Mouse (Mus musculus) G1E (cell line): ENCODE measurements around the gene Gm45785. TPM values are rescaled to one million over a fixed set of nuclear protein-coding genes. Genes with fewer than 3 reads are reported as not detected.
A peak's percentile ranks its signal among the peaks of the same experiment; 100 is the strongest.
"Not testable (repeated sequence)": the region's sequence is repeated elsewhere in the genome, so short reads cannot be mapped to it uniquely, and the experiment has no call there.

Experiments
- ATAC-seq: 2 replicates; pipeline ENCODE4 v1.8.0; 2016; ENCODE audit warnings: mild to moderate bottlenecking; ENCODE audit not compliant: insufficient number of reproducible peaks, poor library complexity, low FRiP score, severe bottlenecking; ENCODE audit errors: extremely low read depth
- DNase-seq: peaks from one replicate; pipeline ENCODE4 v3.0.0; 2012; ENCODE audit warnings: low spot score
- H3K27me3 ChIP-seq: 2 replicates; pipeline ENCODE4 v1.6.1; 2012; ENCODE audit warnings: mild to moderate bottlenecking, low read length, inconsistent platforms; ENCODE audit not compliant: insufficient read depth
- H3K36me3 ChIP-seq: replicated peaks from 2 replicates; pipeline ENCODE3; 2012; ENCODE audit warnings: mild to moderate bottlenecking, inconsistent platforms
- H3K4me1 ChIP-seq: 2 replicates; pipeline ENCODE4 v1.6.1; 2012; ENCODE audit warnings: low read depth, low read length, inconsistent platforms, mixed read lengths; ENCODE audit not compliant: insufficient read depth
- H3K4me3 ChIP-seq: 2 replicates; pipeline ENCODE4 v1.5.1; 2012; ENCODE audit warnings: low read depth, mild to moderate bottlenecking, inconsistent platforms, low read length, moderate library complexity, mixed read lengths
- H3K9me3 ChIP-seq: replicated peaks from 2 replicates; pipeline ENCODE4 v1.6.1; 2012; ENCODE audit warnings: inconsistent platforms
- CTCF ChIP-seq: IDR thresholded peaks from 2 replicates; pipeline ENCODE4 v1.5.1; 2012; ENCODE audit warnings: low read depth, low read length, inconsistent platforms, mixed read lengths
- GATA1 ChIP-seq: IDR thresholded peaks from 2 replicates; pipeline ENCODE4 v1.6.1; 2012; ENCODE audit warnings: borderline replicate concordance, low read length, inconsistent platforms, mixed read lengths
- GATA2 ChIP-seq: IDR thresholded peaks from 2 replicates; pipeline ENCODE4 v1.6.1; 2012; ENCODE audit warnings: low read depth, low read length, inconsistent platforms, borderline replicate concordance
- POLR2AphosphoS5 ChIP-seq: IDR thresholded peaks from 2 replicates; pipeline ENCODE4 v1.6.1; 2012; ENCODE audit warnings: low read depth, low read length, inconsistent platforms; ENCODE audit not compliant: insufficient replicate concordance
- TAL1 ChIP-seq: conservative IDR thresholded peaks from 2 replicates; pipeline ENCODE4 v1.6.1; 2012; ENCODE audit warnings: low read depth, low read length, inconsistent platforms, mixed read lengths
- polyA plus RNA-seq: library from polyadenylated mRNA; stranded (reverse); fragments of >175 nt; gene quantifications from 2 replicates; pipeline ENCODE4 v1.2.3, GENCODE M21; 2012
- total RNA-seq, 2 experiments: library from RNA; stranded (forward) in 1 of 2; stranded (reverse) in 1 of 2; fragments of 200-1000 nt in 1 of 2; fragments of >200 nt in 1 of 2; fragmentation: Nextera tagmentation in 1 of 2; gene quantifications; 2 replicates each; pipeline ENCODE4 v1.2.3; 2014 to 2017

The Gm45785 gene
- total and polyA plus RNA-seq, 3 experiments = 1.8 to 2.1 TPM; not detected in 1

DNA sequence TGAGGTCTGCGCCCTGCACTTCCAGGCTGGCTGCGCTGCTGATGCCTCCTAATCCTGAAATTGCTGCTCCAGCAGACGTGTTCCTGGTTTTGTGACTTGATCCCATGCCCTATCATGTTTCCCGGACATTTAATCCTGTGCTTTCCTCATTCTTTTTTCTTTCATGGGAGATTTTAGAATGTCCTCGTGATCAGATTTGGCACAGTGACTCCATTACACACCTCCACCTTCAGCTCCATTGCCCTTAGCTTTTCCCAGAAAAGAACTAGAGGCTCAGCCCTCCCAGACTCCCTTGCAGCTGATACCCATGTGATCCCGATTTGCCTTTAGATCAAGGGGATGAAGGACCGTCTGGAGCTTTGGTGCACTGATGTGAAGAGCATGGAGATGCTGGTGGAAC lies 41.7 kb upstream of the Gm45785 start:
- no peak for TF ChIP-seq TAL1
- TF ChIP-seq CTCF = no peak
- TF ChIP-seq POLR2AphosphoS5 = no peak
- no peak for TF ChIP-seq GATA1
- TF ChIP-seq GATA2 = no peak
- Histone ChIP-seq H3K9me3 (no peaks in the 10 kb centered on the region), H3K27me3 (no peaks in the 10 kb centered on the region), H3K4me1 (no peaks in the 10 kb centered on the region), H3K36me3 (peaks cover 77% of the 10 kb centered on the region), H3K4me3 (no peak overlapping the region)
- DNase-seq = no peak
- no peak for ATAC-seq

DNA sequence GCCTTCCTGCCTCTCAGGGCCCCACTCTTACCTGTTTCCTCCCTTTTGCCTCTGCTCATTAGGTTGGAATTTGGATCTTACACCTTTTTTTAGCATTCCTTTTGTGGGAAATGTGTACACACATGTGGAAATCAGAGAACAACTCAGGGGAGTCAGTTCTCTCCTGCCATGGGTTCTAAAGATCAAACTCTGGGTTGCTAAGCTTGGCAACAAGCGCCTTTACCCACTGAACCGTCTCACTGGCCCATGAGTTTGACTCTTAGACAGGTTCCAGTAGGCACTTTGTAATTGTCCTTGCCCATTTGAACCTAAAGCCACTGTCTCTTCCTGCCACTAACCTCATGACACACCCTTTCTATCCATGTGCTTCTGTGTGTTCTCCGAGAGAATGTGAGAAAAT lies 38.5 kb upstream of the Gm45785 start:
- Histone ChIP-seq H3K27me3 (no peaks in the 10 kb centered on the region), H3K9me3 (no peaks in the 10 kb centered on the region), H3K36me3 (peaks cover 82% of the 10 kb centered on the region), H3K4me3 (no peak overlapping the region), H3K4me1 (peaks cover 4% of the 10 kb centered on the region)
- no peak for TF ChIP-seq POLR2AphosphoS5
- no peak for TF ChIP-seq CTCF
- TF ChIP-seq GATA1 = no peak
- TF ChIP-seq TAL1 = no peak
- no peak for TF ChIP-seq GATA2
- DNase-seq (no peak), ATAC-seq (no peak)

DNA sequence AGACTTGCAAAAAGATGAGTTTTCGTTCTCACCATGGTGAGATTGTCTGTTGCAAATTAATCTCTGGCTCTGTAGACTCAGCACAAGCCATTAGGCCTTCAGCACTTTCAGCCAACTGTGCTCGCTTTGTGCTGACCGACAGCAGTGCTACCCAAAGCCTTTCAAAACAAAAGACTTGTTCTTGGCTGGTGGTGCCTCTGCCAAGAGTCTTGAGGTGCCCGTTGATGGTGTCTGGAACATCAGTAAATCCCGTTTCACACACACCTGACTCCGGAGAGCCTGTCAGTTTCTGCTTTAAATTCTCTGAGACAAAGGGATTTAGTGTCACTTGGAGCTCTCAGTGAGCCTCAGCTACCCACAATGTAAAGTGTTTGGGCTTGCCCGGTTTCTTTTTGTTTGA lies 37.9 kb upstream of the Gm45785 start:
- no peaks in the 10 kb centered on the region for H3K27me3 ChIP-seq
- H3K4me1 ChIP-seq = peaks cover 4% of the 10 kb centered on the region
- ATAC-seq (no peak), DNase-seq (no peak)
- H3K36me3 ChIP-seq = peaks cover 82% of the 10 kb centered on the region
- H3K9me3 ChIP-seq = no peaks in the 10 kb centered on the region
- no peak overlapping the region for H3K4me3 ChIP-seq
- TF ChIP-seq CTCF = no peak
- no peak for TF ChIP-seq GATA2
- no peak for TF ChIP-seq POLR2AphosphoS5
- TF ChIP-seq GATA1 = no peak
- no peak for TF ChIP-seq TAL1

DNA sequence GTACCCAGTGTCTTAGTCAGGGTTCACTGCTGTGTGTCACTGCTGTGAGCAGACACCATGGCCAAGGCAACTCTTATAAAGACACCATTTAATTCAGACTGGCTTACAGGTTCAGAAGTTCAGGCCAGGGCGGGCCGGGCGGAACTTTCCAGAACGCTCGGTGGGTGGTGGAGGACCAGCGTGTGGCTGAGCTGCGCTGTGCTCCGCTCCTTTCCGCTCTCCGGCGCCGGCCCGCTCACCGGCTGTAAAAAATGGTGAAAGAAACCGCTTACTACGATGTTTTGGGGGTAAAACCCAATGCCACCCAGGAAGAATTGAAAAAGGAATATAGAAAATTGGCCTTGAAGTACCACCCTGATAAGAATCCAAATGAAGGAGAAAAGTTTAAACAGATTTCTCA lies 34.5 kb upstream of the Gm45785 start:
- not testable (repeated sequence) for ATAC-seq, H3K4me3 ChIP-seq, DNase-seq, H3K4me1 ChIP-seq, H3K27me3 ChIP-seq, H3K9me3 ChIP-seq
- H3K36me3 ChIP-seq = peaks cover 83% of the 10 kb centered on the region

DNA sequence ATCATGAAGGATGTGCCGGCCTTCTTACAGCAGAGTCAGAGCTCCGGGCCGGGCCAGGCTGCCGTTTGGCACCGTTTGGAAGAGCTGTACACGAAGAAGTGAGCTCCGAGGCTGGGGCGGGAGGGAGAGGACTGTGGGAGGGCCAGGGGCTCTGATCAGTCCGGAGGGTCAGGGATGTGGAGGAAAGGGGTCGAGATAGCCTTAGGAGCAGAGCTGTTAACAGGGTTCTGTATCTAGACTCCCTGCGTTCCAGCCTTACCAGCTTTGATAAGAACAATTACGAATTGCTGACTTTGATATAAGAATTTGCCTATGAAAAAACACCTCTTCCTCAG lies 26.3 kb upstream of the Gm45785 start:
- no peaks in the 10 kb centered on the region for H3K9me3 ChIP-seq
- H3K4me1 ChIP-seq = peaks cover 43% of the 10 kb centered on the region
- ATAC-seq = 0 out of 2 replicates have a peak, but pooled peaks have one; percentile 4
- TF ChIP-seq POLR2AphosphoS5 = no peak
- no peak for TF ChIP-seq GATA1
- no peak for TF ChIP-seq GATA2
- TF ChIP-seq TAL1 = no peak
- TF ChIP-seq CTCF = no peak
- DNase-seq = no peak
- peaks cover 59% of the 10 kb centered on the region for H3K36me3 ChIP-seq
- H3K27me3 ChIP-seq = no peaks in the 10 kb centered on the region
- peak overlapping the region; percentile 90 for H3K4me3 ChIP-seq

DNA sequence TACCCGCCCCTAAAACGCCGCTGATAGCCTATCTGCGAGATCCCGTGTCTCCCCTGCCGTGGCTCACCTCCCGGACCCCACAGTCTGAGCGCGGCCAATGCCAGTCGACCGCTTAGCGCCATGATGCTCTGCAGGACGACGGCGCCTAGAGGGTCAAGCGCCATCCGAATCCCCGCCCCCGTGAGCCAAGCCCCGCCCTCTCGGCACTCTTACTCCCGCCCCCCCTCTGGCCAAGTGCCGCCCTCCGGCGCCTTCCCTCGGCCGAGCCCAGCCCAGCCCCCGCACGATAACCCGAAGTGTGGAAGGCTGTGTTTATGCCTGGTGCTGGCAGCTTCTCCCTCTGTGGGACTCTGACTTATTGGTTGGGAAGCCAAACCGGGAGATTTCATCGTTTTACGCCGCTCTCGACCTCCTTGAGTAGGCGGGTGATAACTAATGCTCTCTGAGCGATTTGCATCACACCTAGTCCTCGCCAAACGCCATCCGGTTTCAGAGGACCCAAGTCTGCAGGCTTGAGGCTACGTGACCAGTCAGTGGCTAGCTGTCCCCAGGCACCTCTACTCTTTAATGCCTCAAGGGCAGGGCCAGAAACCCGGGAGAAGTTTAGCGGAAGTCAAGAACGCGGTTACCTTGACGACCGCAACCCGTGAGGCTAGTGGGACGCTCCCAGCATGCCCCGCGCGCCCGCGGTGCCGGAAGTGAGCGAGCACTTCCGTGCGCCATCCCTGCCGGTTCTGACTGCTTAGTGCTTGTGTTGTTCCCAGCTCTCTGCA lies 25.8 kb upstream of the Gm45785 start, which contains the start of the genes Psmd13 and Sirt3:
Gene Psmd13 (plus strand): TSS at position 273 of the 773 bp plus-strand sequence.
Gene Sirt3 (minus strand): TSS at position 614 of the 773 bp plus-strand sequence.
- ATAC-seq (peak; percentile 89), DNase-seq (peak; percentile 90)
- Histone ChIP-seq H3K36me3 (peaks cover 59% of the 10 kb centered on the region), H3K27me3 (no peaks in the 10 kb centered on the region), H3K4me1 (peaks cover 44% of the 10 kb centered on the region), H3K4me3 (peak within 1 kb of the TSS; percentile 90), H3K9me3 (no peaks in the 10 kb centered on the region)
- TF ChIP-seq GATA2 (no peak), POLR2AphosphoS5 (no peak), GATA1 (no peak), TAL1 (no peak), CTCF (no peak)
